Mouse (Mus musculus) ES-Bruce4 (cell line): Measurements from ENCODE around the gene Taok3.

Experiments used
- CTCF ChIP-seq: IDR thresholded peaks from one replicate; pipeline ENCODE4 v1.8.1; 2011; ENCODE audit warnings: low read depth, low read length
- POLR2A ChIP-seq: IDR thresholded peaks from one replicate; pipeline ENCODE4 v1.8.1; 2011; ENCODE audit warnings: low read length; ENCODE audit not compliant: insufficient read depth

DNA sequence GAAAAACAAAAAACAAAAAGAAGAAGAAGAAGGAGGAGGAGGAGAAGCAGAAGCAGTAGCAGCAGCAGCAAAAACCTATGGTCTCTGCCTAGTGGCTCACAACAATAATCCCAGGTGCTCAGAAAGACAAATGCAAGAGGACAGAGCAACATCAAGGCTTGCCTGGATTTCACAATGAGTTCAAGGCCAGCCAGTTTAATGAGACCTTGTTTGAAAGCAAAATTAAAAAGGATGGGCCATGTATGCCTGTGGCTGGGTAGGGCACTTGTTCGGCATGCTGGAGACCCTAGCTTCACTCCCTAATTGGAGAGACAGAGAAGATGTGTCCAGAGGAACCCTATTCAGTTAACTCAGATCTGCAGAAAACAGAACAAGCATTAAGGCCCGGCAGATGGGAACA, 2.7 kb upstream of the Taok3 start:
- TF ChIP-seq CTCF (no peak), POLR2A (no peak)
